Mouse (Mus musculus) C2C12 (cell line): Measurements from ENCODE around the gene Cabin1.

Experiments
- CEBPB ChIP-seq: IDR thresholded peaks from one replicate; pipeline ENCODE4 v1.6.1; 2011; ENCODE audit warnings: low read depth, mild to moderate bottlenecking, control low read depth, moderate library complexity
- CTCF ChIP-seq: IDR thresholded peaks from one replicate; pipeline ENCODE4 v1.5.1; 2011; ENCODE audit not compliant: control insufficient read depth, insufficient read depth, insufficient read length
- MAX ChIP-seq: IDR thresholded peaks from one replicate; pipeline ENCODE4 v1.6.1; 2011; ENCODE audit warnings: mild to moderate bottlenecking, control low read depth
- MYOD1 ChIP-seq: IDR thresholded peaks from one replicate; pipeline ENCODE4 v1.6.1; 2011; ENCODE audit warnings: low read depth; ENCODE audit not compliant: control insufficient read depth, insufficient read length
- MYOG ChIP-seq: IDR thresholded peaks from one replicate; pipeline ENCODE4 v1.6.1; 2011; ENCODE audit not compliant: control insufficient read depth, insufficient read length; ENCODE audit errors: extremely low read depth
- USF1 ChIP-seq: IDR thresholded peaks from one replicate; pipeline ENCODE4 v1.6.1; 2011; ENCODE audit warnings: low read depth, mild to moderate bottlenecking, control low read depth, moderate library complexity

DNA sequence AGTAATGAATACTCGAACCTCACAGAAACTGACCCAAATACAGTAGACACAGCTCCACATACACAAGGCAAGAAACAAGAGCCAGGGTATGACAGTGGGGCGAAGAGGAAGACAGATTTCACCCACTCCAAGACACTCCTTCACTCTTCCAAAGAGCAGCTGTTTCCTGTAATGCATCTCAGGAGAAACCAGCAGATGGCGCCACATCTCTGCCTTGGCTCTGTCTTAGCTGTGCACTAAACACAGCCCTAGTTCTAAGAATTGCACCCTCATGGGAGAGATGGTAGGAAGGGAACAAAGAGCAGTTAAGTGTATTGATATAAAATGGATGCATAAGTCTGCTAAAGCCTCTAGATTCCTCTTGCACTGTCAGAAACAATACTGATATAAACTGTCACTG lies 20.1 kb downstream of the Cabin1 start:
- TF ChIP-seq CTCF (peak; percentile 74), USF1 (no peak), MAX (no peak), CEBPB (no peak), MYOD1 (no peak), MYOG (no peak)
